9 mouse cellular contexts compared by ENCODE assay signal in the genomic region with DNA sequence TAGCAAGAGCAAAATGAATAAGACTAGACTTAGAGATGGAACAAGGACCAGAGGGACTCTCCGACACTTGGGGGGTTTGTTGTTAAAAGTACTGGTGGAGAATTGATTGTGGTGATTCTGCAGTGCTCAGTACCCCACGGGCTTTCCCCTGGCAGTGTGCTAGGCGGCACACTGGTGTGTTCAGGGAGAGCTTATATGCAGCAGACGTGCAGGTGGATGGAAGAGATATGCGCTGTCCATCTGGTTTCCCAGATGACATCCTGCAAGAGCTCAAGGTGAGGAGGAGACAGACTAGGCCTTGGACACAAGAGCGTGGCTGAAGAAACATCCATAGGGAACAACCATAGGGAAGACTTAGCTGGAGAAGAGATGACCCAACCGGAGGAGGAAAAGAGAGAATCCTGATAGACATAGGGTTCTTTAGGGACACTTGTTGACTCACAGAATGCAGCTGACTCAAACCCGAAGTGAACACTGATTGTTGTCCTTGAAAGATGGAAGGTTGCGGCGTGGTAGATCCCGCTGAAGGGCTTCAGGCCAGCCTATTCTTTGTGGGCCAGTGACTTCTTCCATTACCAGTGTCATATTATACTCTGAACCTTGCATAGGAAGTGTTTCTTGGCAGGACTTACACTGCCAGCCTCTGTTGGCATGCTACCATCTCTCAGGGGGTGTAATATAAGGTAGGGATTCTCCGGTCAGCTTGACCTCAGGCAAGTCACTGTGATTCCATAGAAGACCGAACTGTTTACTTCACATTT. TPM values are rescaled to one million over a fixed set of nuclear protein-coding genes. Genes with fewer than 3 reads are reported as not detected.
DNase-seq lines count a peak whose midpoint lies in the region; ATAC-seq and TF ChIP-seq lines count a peak whose summit lies in the region.
"Had no signal": no experiment of that assay in that cellular context is flagged by ENCODE, and none has a peak within 500 bp of the region (broad histone marks: within the 10 kb centered on the region; RNA-seq: fewer than 3 reads in every experiment).

No protein-coding gene starts in this region.

- H3K36me3 ChIP-seq in heart, embryonic 11.5 days (ENCODE audit: control insufficient read depth, insufficient read depth, low read length), result peaks cover 22% of the 10 kb centered on the region
- H3K36me3 ChIP-seq in forebrain, embryonic 12.5 days (replicated peaks), result peaks cover 23% of the 10 kb centered on the region
- H3K36me3 ChIP-seq in limb, embryonic 13.5 days, result peaks cover 28% of the 10 kb centered on the region
- H3K36me3 ChIP-seq in myocyte (ENCODE audit: control insufficient read depth, insufficient read depth), result peaks cover 40% of the 10 kb centered on the region

- no peak for TF ChIP-seq POLR2A in myocyte (IDR thresholded peaks at IDR 0.05; ENCODE audit: insufficient read length, low read depth)

- peak overlapping the region; percentile 63 for H3K9ac ChIP-seq in heart, embryonic 11.5 days (ENCODE audit: low read depth, low read length)
- peak overlapping the region; percentile 90 for H3K9ac ChIP-seq in forebrain, embryonic 12.5 days
- peak overlapping the region; percentile 95 for H3K9ac ChIP-seq in limb, embryonic 13.5 days

- WGBS in heart, embryonic 11.5 days (ENCODE audit: insufficient replicate concordance), result 74% methylated on average over 13 of the region's 13 CpGs
- WGBS in forebrain, embryonic 12.5 days, result 85% methylated on average over 13 of the region's 13 CpGs
- WGBS in limb, embryonic 13.5 days, result 81% methylated on average over 13 of the region's 13 CpGs

- intact Hi-C loops in heart, postnatal 36 days (cut with DNase I), result no loop called here

- peak overlapping the region; percentile 87 for H3K4me3 ChIP-seq in heart, embryonic 11.5 days (ENCODE audit: low read depth, low read length)
- peak overlapping the region; percentile 74 for H3K4me3 ChIP-seq in forebrain, embryonic 12.5 days (replicated peaks)
- H3K4me3 ChIP-seq in limb, embryonic 13.5 days, result peak overlapping the region; percentile 78
- peak overlapping the region; percentile 100 for H3K4me3 ChIP-seq in myocyte

- no peaks in the 10 kb centered on the region for H3K9me3 ChIP-seq in heart, embryonic 11.5 days (replicated peaks; ENCODE audit: control insufficient read depth, low read length)
- H3K9me3 ChIP-seq in forebrain, embryonic 12.5 days, result no peaks in the 10 kb centered on the region
- no peaks in the 10 kb centered on the region for H3K9me3 ChIP-seq in limb, embryonic 13.5 days

- peaks cover 56% of the 10 kb centered on the region for H3K79me2 ChIP-seq in myocyte (ENCODE audit: control insufficient read depth, insufficient read depth)

- no peak for DNase-seq in heart, postnatal 36 days
- DNase-seq in adrenal gland, postnatal 36 days, result peak; percentile 52 to 68
- no peak for DNase-seq in ovary, postnatal 36 days (ENCODE audit: low spot score)
- no peak for DNase-seq in layer of hippocampus, postnatal 36 days

- no peaks in the 10 kb centered on the region for H3K27me3 ChIP-seq in heart, embryonic 11.5 days (ENCODE audit: control insufficient read depth, insufficient read depth, low read length)
- peaks cover 3% of the 10 kb centered on the region; the same call in 1 of the 2 replicates for H3K27me3 ChIP-seq in forebrain, embryonic 12.5 days
- no peaks in the 10 kb centered on the region for H3K27me3 ChIP-seq in limb, embryonic 13.5 days
- H3K27me3 ChIP-seq in myocyte (ENCODE audit: control insufficient read depth, insufficient read depth, insufficient read length), result no peaks in the 10 kb centered on the region
- H3K27me3 ChIP-seq: Patski had no signal

- H3K4me1 ChIP-seq in heart, embryonic 11.5 days (ENCODE audit: control insufficient read depth, insufficient read depth, low read length), result peaks cover 39% of the 10 kb centered on the region
- H3K4me1 ChIP-seq in forebrain, embryonic 12.5 days, result peaks cover 24% of the 10 kb centered on the region
- peaks cover 26% of the 10 kb centered on the region for H3K4me1 ChIP-seq in limb, embryonic 13.5 days

- peak overlapping the region; percentile 88 for H3K27ac ChIP-seq in heart, embryonic 11.5 days (ENCODE audit: low read depth, low read length)
- H3K27ac ChIP-seq in forebrain, embryonic 12.5 days, result peak overlapping the region; percentile 89; the same call in 1 of the 2 replicates
- peak overlapping the region; percentile 28; the same call in 1 of the 2 replicates for H3K27ac ChIP-seq in limb, embryonic 13.5 days

- ATAC-seq in heart, embryonic 11.5 days (replicated peaks; ENCODE audit: insufficient number of reproducible peaks, low FRiP score, low TSS enrichment), result no peak
- peak; percentile 25 for ATAC-seq in forebrain, embryonic 12.5 days (ENCODE audit: low FRiP score)
- peak; percentile 7; the same call in 1 of the 2 replicates for ATAC-seq in limb, embryonic 13.5 days (ENCODE audit: low FRiP score, low read depth)

- H3K4me2 ChIP-seq in heart, embryonic 11.5 days, result peak overlapping the region; percentile 95
- peak overlapping the region; percentile 72 for H3K4me2 ChIP-seq in forebrain, embryonic 12.5 days
- H3K4me2 ChIP-seq in limb, embryonic 13.5 days (replicated peaks), result peak overlapping the region; percentile 93
- peak overlapping the region; percentile 100 for H3K4me2 ChIP-seq in myocyte (ENCODE audit: low read depth)

- H3ac ChIP-seq in myocyte (ENCODE audit: control insufficient read depth, insufficient read length), result peak overlapping the region; percentile 74

TF ChIP-seq in myocyte, 11 proteins besides CTCF, POLR2A, EP300 and RAD21:
- TF ChIP-seq REST (IDR thresholded peaks at IDR 0.05; ENCODE audit: insufficient read depth, insufficient read length) (no peak), TCF3 (IDR thresholded peaks at IDR 0.05; ENCODE audit: insufficient read length, low read depth) (no peak)

RNA-seq across cellular contexts. Expression of gene Tnnc1, which starts 0.9 kb away (rescaled TPM):
- 3,123 and 3,177 TPM in 2 replicates for polyA plus RNA-seq in heart, embryonic 11.5 days (2014; fragmentation: Nextera tagmentation; extraction: Ambion mirVana)
- 1,000 to 10,000 TPM; 4,706 to 5,436 TPM for total RNA-seq in heart, postnatal 36 days (2021)
- total RNA-seq in adrenal gland, postnatal 36 days (2021), result 1 to 10 TPM in 1 of 2 experiments, under 1 TPM in 1; 0.76 to 1.5 TPM
- 1.6 and 2.1 TPM in 2 replicates for polyA plus RNA-seq in forebrain, embryonic 12.5 days (2016; fragmentation: Nextera tagmentation; extraction: Ambion mirVana)
- 373 and 377 TPM in 2 replicates for polyA plus RNA-seq in limb, embryonic 13.5 days (2015; fragmentation: Nextera tagmentation; extraction: Ambion mirVana)
- 7,028 TPM for polyA plus RNA-seq in myocyte (2012; fragmentation: generic; extraction: Trizol)
- total RNA-seq in layer of hippocampus, postnatal 36 days (2021), result 1 to 10 TPM; 3.8 to 4.4 TPM

RNA-seq across cellular contexts. Expression of gene Nisch, which starts 9.5 kb away (rescaled TPM):
- polyA plus RNA-seq in heart, embryonic 11.5 days (2014; fragmentation: Nextera tagmentation; extraction: Ambion mirVana), result 286 and 325 TPM in 2 replicates
- total RNA-seq in heart, postnatal 36 days (2021), result 100 to 1,000 TPM; 128 to 143 TPM
- total RNA-seq in adrenal gland, postnatal 36 days (2021), result 100 to 1,000 TPM; 265 to 294 TPM
- 439 and 446 TPM in 2 replicates for polyA plus RNA-seq in forebrain, embryonic 12.5 days (2016; fragmentation: Nextera tagmentation; extraction: Ambion mirVana)
- 457 and 480 TPM in 2 replicates for polyA plus RNA-seq in limb, embryonic 13.5 days (2015; fragmentation: Nextera tagmentation; extraction: Ambion mirVana)
- polyA plus RNA-seq in myocyte (2012; fragmentation: generic; extraction: Trizol), result 266 TPM
- 100 to 1,000 TPM; 458 to 488 TPM for total RNA-seq in layer of hippocampus, postnatal 36 days (2021)

RNA-seq across cellular contexts. Expression of gene Sema3g, which starts 10.4 kb away (rescaled TPM):
- polyA plus RNA-seq in heart, embryonic 11.5 days (2014; fragmentation: Nextera tagmentation; extraction: Ambion mirVana), result 0.03 and 0.08 TPM in 2 replicates
- total RNA-seq in heart, postnatal 36 days (2021), result 10 to 100 TPM; 14.2 to 18.3 TPM
- total RNA-seq in adrenal gland, postnatal 36 days (2021), result 1 to 10 TPM; 5.7 to 9.6 TPM
- 0.86 and 0.93 TPM in 2 replicates for polyA plus RNA-seq in forebrain, embryonic 12.5 days (2016; fragmentation: Nextera tagmentation; extraction: Ambion mirVana)
- polyA plus RNA-seq in limb, embryonic 13.5 days (2015; fragmentation: Nextera tagmentation; extraction: Ambion mirVana), result 1.1 and 1.3 TPM in 2 replicates
- polyA plus RNA-seq in myocyte (2012; fragmentation: generic; extraction: Trizol), result 1.8 TPM
- total RNA-seq in layer of hippocampus, postnatal 36 days (2021), result 1 to 10 TPM; 4.5 to 4.9 TPM

RNA-seq across cellular contexts. Expression of gene Stab1, which starts 38.8 kb away (rescaled TPM):
- polyA plus RNA-seq in heart, embryonic 11.5 days (2014; fragmentation: Nextera tagmentation; extraction: Ambion mirVana), result 35.9 and 40.4 TPM in 2 replicates
- total RNA-seq in heart, postnatal 36 days (2021), result 10 to 100 TPM; 66.1 to 85.9 TPM
- total RNA-seq in adrenal gland, postnatal 36 days (2021), result 10 to 100 TPM; 61.7 to 88.5 TPM
- 23.1 and 26.1 TPM in 2 replicates for polyA plus RNA-seq in forebrain, embryonic 12.5 days (2016; fragmentation: Nextera tagmentation; extraction: Ambion mirVana)
- polyA plus RNA-seq in limb, embryonic 13.5 days (2015; fragmentation: Nextera tagmentation; extraction: Ambion mirVana), result 26.2 and 29.4 TPM in 2 replicates
- 0.46 TPM for polyA plus RNA-seq in myocyte (2012; fragmentation: generic; extraction: Trizol)
- total RNA-seq in layer of hippocampus, postnatal 36 days (2021), result 10 to 100 TPM; 16.6 to 24.0 TPM

RNA-seq across cellular contexts. Expression of gene Phf7, which starts 43.9 kb away (rescaled TPM):
- 7.4 and 8.7 TPM in 2 replicates for polyA plus RNA-seq in heart, embryonic 11.5 days (2014; fragmentation: Nextera tagmentation; extraction: Ambion mirVana)
- total RNA-seq in heart, postnatal 36 days (2021), result 1 to 10 TPM; 3.8 to 4.3 TPM
- 1 to 10 TPM; 5.1 to 8.9 TPM for total RNA-seq in adrenal gland, postnatal 36 days (2021)
- 14.8 and 15.8 TPM in 2 replicates for polyA plus RNA-seq in forebrain, embryonic 12.5 days (2016; fragmentation: Nextera tagmentation; extraction: Ambion mirVana)
- 12.9 and 13.5 TPM in 2 replicates for polyA plus RNA-seq in limb, embryonic 13.5 days (2015; fragmentation: Nextera tagmentation; extraction: Ambion mirVana)
- 5.4 TPM for polyA plus RNA-seq in myocyte (2012; fragmentation: generic; extraction: Trizol)
- 1 to 10 TPM; 3.5 to 3.6 TPM for total RNA-seq in layer of hippocampus, postnatal 36 days (2021)

Comparison
In these comparisons a context has a peak if more than half of its experiments do, and no peak if none do; other contexts are left out.
1. H3K27ac ChIP-seq: peak in every context shown above with its lines; median percentile 89 in forebrain, embryonic 12.5 days; 88 in heart, embryonic 11.5 days; 28 in limb, embryonic 13.5 days.
2. DNase-seq: peak in adrenal gland, postnatal 36 days (2 of 2); none in heart, postnatal 36 days (0 of 2), ovary, postnatal 36 days (single experiment) and layer of hippocampus, postnatal 36 days (0 of 2).
3. RNA of gene Tnnc1, which starts 0.9 kb away (polyA plus RNA-seq): 7,028 TPM in myocyte (single experiment), 3,123 to 3,177 TPM in heart, embryonic 11.5 days and 373 to 377 TPM in limb, embryonic 13.5 days; 1.6 to 2.1 TPM in forebrain, embryonic 12.5 days; every median in the first group is over 100 times any median in the second.
4. Peak in every context shown above with its lines, with median percentiles within 50 percentile points of each other: H3K4me2 ChIP-seq, H3K4me3 ChIP-seq and H3K9ac ChIP-seq.